Mouse (Mus musculus): Measurements from ENCODE around the gene Pde10a. TPM values are rescaled to one million over a fixed set of nuclear protein-coding genes. Genes with fewer than 3 reads are reported as not detected.

The Pde10a gene
- polyA plus RNA-seq, 1 experiment from 2014 or later, result 10.7 TPM

- H3K36me3 ChIP-seq (replicated peaks), result no peaks in the 10 kb centered on the region
- no peak overlapping the region for H3K4me3 ChIP-seq (replicated peaks)
- H3K4me2 ChIP-seq, result no peak overlapping the region
- no peak overlapping the region for H3K9ac ChIP-seq
- H3K27ac ChIP-seq, result no peak overlapping the region
- WGBS, result 91% methylated on average over 8 of the region's 8 CpGs
- H3K4me1 ChIP-seq, result peaks cover 3% of the 10 kb centered on the region; the same call in 1 of the 2 replicates
- H3K9me3 ChIP-seq, result no peaks in the 10 kb centered on the region
- H3K27me3 ChIP-seq, result no peaks in the 10 kb centered on the region
- ATAC-seq (ENCODE audit: low FRiP score), result no peak
These were observed 32.8 kb downstream of the Pde10a start for GRCm38 (mm10) chr17:8557926-8558325.

- H3K4me3 ChIP-seq (replicated peaks), result no peak overlapping the region
- H3K27ac ChIP-seq, result no peak overlapping the region
- H3K36me3 ChIP-seq (replicated peaks), result no peaks in the 10 kb centered on the region
- H3K9me3 ChIP-seq, result no peaks in the 10 kb centered on the region
- H3K4me2 ChIP-seq, result no peak overlapping the region
- ATAC-seq (ENCODE audit: low FRiP score), result no peak
- 67% methylated on average over 14 of the region's 14 CpGs for WGBS
- H3K27me3 ChIP-seq, result no peaks in the 10 kb centered on the region
- H3K4me1 ChIP-seq, result peaks cover 3% of the 10 kb centered on the region; the same call in 1 of the 2 replicates
- no peak overlapping the region for H3K9ac ChIP-seq
These were observed 37.1 kb downstream of the Pde10a start for GRCm38 (mm10) chr17:8562101-8562885.

- Histone ChIP-seq H3K9ac (no peak overlapping the region), H3K27me3 (no peaks in the 10 kb centered on the region), H3K36me3 (replicated peaks) (no peaks in the 10 kb centered on the region), H3K4me2 (no peak overlapping the region), H3K4me1 (peaks cover 3% of the 10 kb centered on the region; the same call in 1 of the 2 replicates), H3K27ac (no peak overlapping the region), H3K9me3 (no peaks in the 10 kb centered on the region), H3K4me3 (replicated peaks) (no peak overlapping the region)
- WGBS, result 76% methylated on average over 1 of the region's 1 CpGs
- no peak for ATAC-seq (ENCODE audit: low FRiP score)
These were observed 37.7 kb downstream of the Pde10a start for GRCm38 (mm10) chr17:8562886-8563280.

GRCm38 (mm10) chr17:8566850-8567249 lies 41.7 kb downstream of the Pde10a start, which contains the start of gene Gm17087:
TSS of gene Gm17087 (minus strand) at chr17:8566950.
- no peak for ATAC-seq (ENCODE audit: low FRiP score)
- Histone ChIP-seq H3K27me3 (no peaks in the 10 kb centered on the region), H3K9me3 (no peaks in the 10 kb centered on the region), H3K4me3 (replicated peaks) (no peak within 1 kb of the TSS), H3K27ac (no peak within 1 kb of the TSS), H3K9ac (no peak within 1 kb of the TSS), H3K4me1 (peaks cover under 1% of the 10 kb centered on the region; the same call in 1 of the 2 replicates), H3K4me2 (no peak within 1 kb of the TSS), H3K36me3 (replicated peaks) (no peaks in the 10 kb centered on the region)
- WGBS, result 93% methylated on average over 6 of the region's 6 CpGs

- no peak overlapping the region for H3K4me2 ChIP-seq
- ATAC-seq (ENCODE audit: low FRiP score), result no peak
- WGBS, result 86% methylated on average over 8 of the region's 8 CpGs
These were observed 48.5 kb downstream of the Pde10a start for GRCm38 (mm10) chr17:8573542-8574260.

GRCm38 (mm10) chr17:8580360-8580759 lies 55.2 kb downstream of the Pde10a start:
- Histone ChIP-seq H3K4me1 (0 out of 2 replicates have a peak, but pooled peaks cover 4% of the 10 kb centered on the region), H3K9ac (no peak overlapping the region), H3K27ac (no peak overlapping the region), H3K27me3 (no peaks in the 10 kb centered on the region), H3K4me2 (no peak overlapping the region), H3K36me3 (replicated peaks) (no peaks in the 10 kb centered on the region), H3K9me3 (no peaks in the 10 kb centered on the region), H3K4me3 (replicated peaks) (no peak overlapping the region)
- WGBS, result 66% methylated on average over 3 of the region's 3 CpGs
- no peak for ATAC-seq (ENCODE audit: low FRiP score)

More at GRCm38 (mm10) chr17:8573542-8574260, 48.5 kb downstream of the Pde10a start:
- H3K36me3 ChIP-seq (replicated peaks), result no peaks in the 10 kb centered on the region
- no peak overlapping the region for H3K9ac ChIP-seq
- H3K9me3 ChIP-seq, result no peaks in the 10 kb centered on the region
- no peaks in the 10 kb centered on the region for H3K27me3 ChIP-seq
- no peak overlapping the region for H3K4me3 ChIP-seq (replicated peaks)
- H3K4me1 ChIP-seq, result no peaks in the 10 kb centered on the region
- no peak overlapping the region for H3K27ac ChIP-seq

- no peak overlapping the region for H3K9ac ChIP-seq
- no peaks in the 10 kb centered on the region for H3K9me3 ChIP-seq
- no peaks in the 10 kb centered on the region for H3K36me3 ChIP-seq (replicated peaks)
- no peak overlapping the region for H3K4me2 ChIP-seq
- no peak for ATAC-seq (ENCODE audit: low FRiP score)
- H3K27ac ChIP-seq, result no peak overlapping the region
- WGBS, result 77% methylated on average over 8 of the region's 8 CpGs
- 0 out of 2 replicates have a peak, but pooled peaks cover 4% of the 10 kb centered on the region for H3K4me1 ChIP-seq
- H3K4me3 ChIP-seq (replicated peaks), result no peak overlapping the region
- no peaks in the 10 kb centered on the region for H3K27me3 ChIP-seq
These were observed 56.4 kb downstream of the Pde10a start for GRCm38 (mm10) chr17:8581579-8581978.

GRCm38 (mm10) chr17:8592427-8593277 lies 67.5 kb downstream of the Pde10a start:
- peak; percentile 67; the same call in 1 of the 2 replicates for ATAC-seq (ENCODE audit: low FRiP score)
- no peak overlapping the region for H3K9ac ChIP-seq
- H3K4me3 ChIP-seq (replicated peaks), result peak overlapping the region; percentile 26; the same call in 1 of the 2 replicates
- no peak overlapping the region for H3K27ac ChIP-seq
- 17% methylated on average over 22 of the region's 22 CpGs for WGBS
- H3K9me3 ChIP-seq, result no peaks in the 10 kb centered on the region
- no peaks in the 10 kb centered on the region for H3K27me3 ChIP-seq
- H3K4me1 ChIP-seq, result 0 out of 2 replicates have a peak, but pooled peaks cover 2% of the 10 kb centered on the region
- H3K4me2 ChIP-seq, result peak overlapping the region; percentile 52
- H3K36me3 ChIP-seq (replicated peaks), result no peaks in the 10 kb centered on the region

- H3K4me1 ChIP-seq, result 0 out of 2 replicates have a peak, but pooled peaks cover 2% of the 10 kb centered on the region
- 7% methylated on average over 7 of the region's 7 CpGs for WGBS
- H3K27me3 ChIP-seq, result no peaks in the 10 kb centered on the region
- H3K9ac ChIP-seq, result no peak overlapping the region
- H3K27ac ChIP-seq, result no peak overlapping the region
- H3K9me3 ChIP-seq, result no peaks in the 10 kb centered on the region
- H3K4me2 ChIP-seq, result no peak overlapping the region
- no peaks in the 10 kb centered on the region for H3K36me3 ChIP-seq (replicated peaks)
- ATAC-seq (ENCODE audit: low FRiP score), result peak; percentile 74
- H3K4me3 ChIP-seq (replicated peaks), result no peak overlapping the region
These were observed 72.6 kb downstream of the Pde10a start for GRCm38 (mm10) chr17:8597790-8598189.

- H3K27ac ChIP-seq, result no peak overlapping the region
- no peaks in the 10 kb centered on the region for H3K4me1 ChIP-seq
- H3K4me2 ChIP-seq, result no peak overlapping the region
- H3K4me3 ChIP-seq (replicated peaks), result no peak overlapping the region
- ATAC-seq (ENCODE audit: low FRiP score), result no peak
- 96% methylated on average over 3 of the region's 3 CpGs for WGBS
- H3K36me3 ChIP-seq (replicated peaks), result no peaks in the 10 kb centered on the region
- H3K9ac ChIP-seq, result no peak overlapping the region
- H3K27me3 ChIP-seq, result no peaks in the 10 kb centered on the region
- no peaks in the 10 kb centered on the region for H3K9me3 ChIP-seq
These were observed 77.8 kb downstream of the Pde10a start for GRCm38 (mm10) chr17:8602976-8603375.

- 89% methylated on average over 5 of the region's 5 CpGs for WGBS
- no peaks in the 10 kb centered on the region for H3K4me1 ChIP-seq
- H3K27me3 ChIP-seq, result no peaks in the 10 kb centered on the region
- no peak overlapping the region for H3K4me2 ChIP-seq
- no peak for ATAC-seq (ENCODE audit: low FRiP score)
- H3K9me3 ChIP-seq, result no peaks in the 10 kb centered on the region
- no peak overlapping the region for H3K27ac ChIP-seq
- H3K36me3 ChIP-seq (replicated peaks), result no peaks in the 10 kb centered on the region
- no peak overlapping the region for H3K9ac ChIP-seq
- no peak overlapping the region for H3K4me3 ChIP-seq (replicated peaks)
These were observed 80.7 kb downstream of the Pde10a start for GRCm38 (mm10) chr17:8605921-8606320.

GRCm38 (mm10) chr17:8606695-8607094 lies 81.5 kb downstream of the Pde10a start:
- Histone ChIP-seq H3K4me2 (no peak overlapping the region), H3K36me3 (replicated peaks) (no peaks in the 10 kb centered on the region), H3K27ac (no peak overlapping the region), H3K9ac (no peak overlapping the region), H3K4me1 (no peaks in the 10 kb centered on the region), H3K27me3 (no peaks in the 10 kb centered on the region), H3K9me3 (no peaks in the 10 kb centered on the region), H3K4me3 (replicated peaks) (no peak overlapping the region)
- ATAC-seq (ENCODE audit: low FRiP score), result no peak
- 83% methylated on average over 3 of the region's 3 CpGs for WGBS

Data from forebrain, embryonic 12.5 days (tissue).